Mouse (Mus musculus) lung, embryonic 16.5 days (tissue): ENCODE results near the gene Zdhhc18. TPM values are rescaled to one million over a fixed set of nuclear protein-coding genes. Genes with fewer than 3 reads are reported as not detected.
"Not testable (repeated sequence)": the region's sequence is repeated elsewhere in the genome, so short reads cannot be mapped to it uniquely, and the experiment has no call there.

ENCODE experiments used
- ATAC-seq: fragments of 200-750 bp; cut with Nextera tagmentation; 2 replicates; pipeline ENCODE4 v1.8.0; 2017; ENCODE audit warnings: low read depth, mild to moderate bottlenecking, moderate library complexity
- H3K27ac ChIP-seq: fragments of 300-500 bp; sonication (generic); 2 replicates; pipeline ENCODE4 v1.5.1; 2014; ENCODE audit warnings: mild to moderate bottlenecking, control low read depth, low read length
- H3K27me3 ChIP-seq: fragments of 300-500 bp; sonication (generic); 2 replicates; pipeline ENCODE4 v1.6.1; 2014; ENCODE audit warnings: low read depth, low read length, mixed read lengths; ENCODE audit not compliant: control insufficient read depth, insufficient read depth
- H3K36me3 ChIP-seq: fragments of 300-500 bp; sonication (generic); 2 replicates; pipeline ENCODE4 v1.6.1; 2014; ENCODE audit warnings: low read length; ENCODE audit not compliant: control insufficient read depth, insufficient read depth
- H3K4me1 ChIP-seq: fragments of 300-500 bp; sonication (generic); replicated peaks from 2 replicates; pipeline ENCODE4 v1.6.1; 2014; ENCODE audit warnings: low read length, mixed read lengths; ENCODE audit not compliant: control insufficient read depth, insufficient read depth
- H3K4me2 ChIP-seq: fragments of 300-500 bp; sonication (generic); 2 replicates; pipeline ENCODE4 v1.6.1; 2014; ENCODE audit warnings: low read depth, low read length, control low read depth
- H3K4me3 ChIP-seq: fragments of 300-500 bp; sonication (generic); 2 replicates; pipeline ENCODE4 v1.5.1; 2014; ENCODE audit warnings: mild to moderate bottlenecking, low read length, control low read depth
- H3K9ac ChIP-seq: fragments of 300-500 bp; sonication (generic); 2 replicates; pipeline ENCODE4 v1.6.1; 2014; ENCODE audit warnings: low read length, control low read depth
- H3K9me3 ChIP-seq: fragments of 300-500 bp; sonication (generic); 2 replicates; pipeline ENCODE4 v1.6.1; 2016; ENCODE audit warnings: low read length; ENCODE audit not compliant: control insufficient read depth
- WGBS: fragments of 180-500 bp; shearing (Covaris S2); extraction: QIAGEN DNeasy Blood & Tissue Kit; methylation state at CpG from one replicate; pipeline ENCODE4 v1.1.7; 2014; 5-methylcytosine and 5-hydroxymethylcytosine counted together
- polyA plus RNA-seq: library from polyadenylated mRNA; unstranded; fragments of >200 nt; fragmentation: Nextera tagmentation; extraction: Ambion mirVana; gene quantifications from 2 replicates; pipeline ENCODE4 v1.2.1, GENCODE M21; 2015

Gene Zdhhc18
- polyA plus RNA-seq, 1 experiment from 2014 or later, result 3.1 TPM

- Histone ChIP-seq H3K4me1 (peaks cover 31% of the 10 kb centered on the region), H3K9me3 (no peaks in the 10 kb centered on the region), H3K4me2 (no peak overlapping the region), H3K4me3 (no peak overlapping the region), H3K9ac (no peak overlapping the region), H3K36me3 (peaks cover 2% of the 10 kb centered on the region; the same call in 1 of the 2 replicates), H3K27me3 (no peaks in the 10 kb centered on the region), H3K27ac (peak overlapping the region; percentile 17; the same call in 1 of the 2 replicates)
- ATAC-seq, result no peak
- 21% methylated on average over 4 of the region's 4 CpGs for WGBS
Observed at GRCm38 (mm10) chr4:133656997-133657396, 7.0 kb upstream of the Zdhhc18 start.

GRCm38 (mm10) chr4:133656294-133656693 is 6.3 kb upstream of the Zdhhc18 start:
- H3K27ac ChIP-seq, result no peak overlapping the region
- H3K36me3 ChIP-seq, result no peaks in the 10 kb centered on the region
- H3K9ac ChIP-seq, result no peak overlapping the region
- 68% methylated on average over 4 of the region's 4 CpGs for WGBS
- H3K9me3 ChIP-seq, result no peaks in the 10 kb centered on the region
- no peak for ATAC-seq
- no peak overlapping the region for H3K4me3 ChIP-seq
- H3K27me3 ChIP-seq, result no peaks in the 10 kb centered on the region
- peaks cover 30% of the 10 kb centered on the region for H3K4me1 ChIP-seq
- H3K4me2 ChIP-seq, result no peak overlapping the region

DNA sequence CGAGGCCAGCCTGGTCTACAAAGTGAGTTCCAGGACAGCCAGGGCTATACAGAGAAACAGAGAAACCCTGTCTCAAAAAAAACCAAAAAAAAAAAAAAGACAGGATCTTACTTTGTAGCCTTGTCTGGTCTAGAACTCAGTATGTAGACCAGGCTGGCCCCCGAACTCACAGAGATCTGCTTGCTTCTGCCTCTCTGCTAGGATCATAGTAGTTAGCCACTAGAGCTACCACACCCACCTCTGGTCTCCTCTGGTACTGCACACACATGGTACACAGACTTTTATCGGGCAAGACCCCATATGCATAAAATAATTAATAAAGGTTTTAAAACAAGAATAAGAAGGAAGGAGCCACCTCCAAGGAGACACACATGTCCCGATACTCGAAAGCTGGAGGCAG is 4.1 kb upstream of the Zdhhc18 start:
- H3K36me3 ChIP-seq, ATAC-seq, H3K27me3 ChIP-seq, H3K4me2 ChIP-seq, H3K27ac ChIP-seq, H3K9ac ChIP-seq, H3K9me3 ChIP-seq, H3K4me1 ChIP-seq, H3K4me3 ChIP-seq: not testable (repeated sequence)
- 96% methylated on average over 5 of the region's 5 CpGs for WGBS

GRCm38 (mm10) chr4:133652746-133653145 is 2.8 kb upstream of the Zdhhc18 start:
- H3K4me3 ChIP-seq, result no peak overlapping the region
- no peaks in the 10 kb centered on the region for H3K36me3 ChIP-seq
- H3K27me3 ChIP-seq, result no peaks in the 10 kb centered on the region
- no peak overlapping the region for H3K4me2 ChIP-seq
- H3K9me3 ChIP-seq, result no peaks in the 10 kb centered on the region
- WGBS, result 74% methylated on average over 10 of the region's 10 CpGs
- no peak for ATAC-seq
- no peaks in the 10 kb centered on the region; the same call in 1 of the 2 replicates for H3K4me1 ChIP-seq
- no peak overlapping the region for H3K9ac ChIP-seq
- H3K27ac ChIP-seq, result no peak overlapping the region

DNA sequence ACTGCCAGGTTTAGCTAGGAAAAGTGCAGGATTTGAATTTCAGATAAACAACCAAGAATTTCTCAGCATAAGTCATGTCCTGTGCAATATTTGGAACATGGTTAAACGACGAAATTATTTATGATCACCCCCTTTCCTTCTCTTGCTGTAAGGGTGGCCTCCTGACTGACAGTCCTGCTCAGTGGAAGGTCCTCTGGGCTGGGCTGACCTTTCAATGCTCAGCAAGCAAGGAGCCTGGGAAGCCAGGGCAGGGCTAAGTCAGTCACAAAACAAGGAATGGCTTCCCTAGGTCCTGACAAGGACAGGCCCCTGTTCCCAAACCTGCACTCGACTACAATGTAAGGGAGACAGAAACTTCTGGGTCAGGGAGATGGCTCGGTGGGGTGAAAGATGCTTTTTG is 2.0 kb upstream of the Zdhhc18 start:
- Histone ChIP-seq H3K4me3 (no peak overlapping the region), H3K9me3 (no peaks in the 10 kb centered on the region), H3K27me3 (no peaks in the 10 kb centered on the region), H3K9ac (no peak overlapping the region), H3K4me2 (no peak overlapping the region), H3K27ac (no peak overlapping the region), H3K36me3 (no peaks in the 10 kb centered on the region), H3K4me1 (no peaks in the 10 kb centered on the region; the same call in 1 of the 2 replicates)
- WGBS, result 41% methylated on average over 4 of the region's 4 CpGs
- ATAC-seq, result no peak

- no peak overlapping the region for H3K4me3 ChIP-seq
- no peak for ATAC-seq
- no peak overlapping the region for H3K27ac ChIP-seq
- H3K27me3 ChIP-seq, result no peaks in the 10 kb centered on the region
- 20% methylated on average over 10 of the region's 10 CpGs for WGBS
- H3K4me1 ChIP-seq, result no peaks in the 10 kb centered on the region; the same call in 1 of the 2 replicates
- H3K36me3 ChIP-seq, result no peaks in the 10 kb centered on the region
- H3K9me3 ChIP-seq, result no peaks in the 10 kb centered on the region
- H3K9ac ChIP-seq, result no peak overlapping the region
- no peak overlapping the region for H3K4me2 ChIP-seq
Observed at GRCm38 (mm10) chr4:133651445-133651844, 1.5 kb upstream of the Zdhhc18 start.

- not testable (repeated sequence) for ATAC-seq, H3K9me3 ChIP-seq, H3K27me3 ChIP-seq, H3K36me3 ChIP-seq, H3K4me1 ChIP-seq
- peak overlapping the region; percentile 69 for H3K27ac ChIP-seq
- peak overlapping the region; percentile 49 for H3K4me2 ChIP-seq
- WGBS, result 74% methylated on average over 5 of the region's 5 CpGs
- H3K9ac ChIP-seq, result peak overlapping the region; percentile 53; the same call in 1 of the 2 replicates
- H3K4me3 ChIP-seq, result peak overlapping the region; percentile 32; the same call in 1 of the 2 replicates
Observed at GRCm38 (mm10) chr4:133649464-133649863, 490 bp downstream of the Zdhhc18 start.

GRCm38 (mm10) chr4:133645680-133646079 is 4.3 kb downstream of the Zdhhc18 start:
- WGBS, result 36% methylated on average over 21 of the region's 21 CpGs
- no peak for ATAC-seq
- H3K9ac ChIP-seq, result no peak overlapping the region
- H3K4me1 ChIP-seq, result no peaks in the 10 kb centered on the region
- no peaks in the 10 kb centered on the region for H3K36me3 ChIP-seq
- H3K27ac ChIP-seq, result no peak overlapping the region
- H3K4me2 ChIP-seq, result no peak overlapping the region
- H3K27me3 ChIP-seq, result no peaks in the 10 kb centered on the region
- peaks cover 4% of the 10 kb centered on the region; the same call in 1 of the 2 replicates for H3K9me3 ChIP-seq
- no peak overlapping the region for H3K4me3 ChIP-seq

- no peak overlapping the region for H3K4me3 ChIP-seq
- 83% methylated on average over 3 of the region's 3 CpGs for WGBS
Observed at GRCm38 (mm10) chr4:133645195-133645594, 4.8 kb downstream of the Zdhhc18 start.

GRCm38 (mm10) chr4:133634043-133634410 is 15.9 kb downstream of the Zdhhc18 start:
- Histone ChIP-seq H3K4me1 (peaks cover 21% of the 10 kb centered on the region), H3K9ac (no peak overlapping the region; the same call in 1 of the 2 replicates), H3K4me3 (no peak overlapping the region), H3K27ac (no peak overlapping the region), H3K9me3 (no peaks in the 10 kb centered on the region), H3K4me2 (no peak overlapping the region), H3K27me3 (no peaks in the 10 kb centered on the region), H3K36me3 (no peaks in the 10 kb centered on the region)
- 75% methylated on average over 5 of the region's 5 CpGs for WGBS
- ATAC-seq, result no peak

More at GRCm38 (mm10) chr4:133645195-133645594, 4.8 kb downstream of the Zdhhc18 start:
- no peaks in the 10 kb centered on the region for H3K27me3 ChIP-seq
- no peak for ATAC-seq
- no peak overlapping the region for H3K4me2 ChIP-seq
- no peaks in the 10 kb centered on the region for H3K36me3 ChIP-seq
- no peak overlapping the region for H3K9ac ChIP-seq
- H3K27ac ChIP-seq, result no peak overlapping the region
- H3K9me3 ChIP-seq, result peaks cover 4% of the 10 kb centered on the region; the same call in 1 of the 2 replicates
- H3K4me1 ChIP-seq, result no peaks in the 10 kb centered on the region
